Mouse (Mus musculus) left cerebral cortex, adult 8-10 months (tissue): ENCODE measurements around the gene Fgfr2. TPM values are rescaled to one million over a fixed set of nuclear protein-coding genes. Genes with fewer than 3 reads are reported as not detected.

Source experiments
- DNase-seq, 2 experiments: peaks; one replicate each; pipeline ENCODE4 v3.0.0; 2022; ENCODE audit warnings: low spot score in 2 of 2
- total RNA-seq, 4 experiments: library from RNA; stranded (reverse); gene quantifications; 2 replicates each; pipeline ENCODE4 v1.2.4; 2022

Gene Fgfr2
- total RNA-seq, 4 experiments from 2014 or later: 50.6 to 73.1 (median 64.8) TPM

GRCm38 (mm10) chr7:132315149-132316091 is 807.7 kb downstream of the Fgfr2 start:
- peak; percentile 47 to 54 for DNase-seq

GRCm38 (mm10) chr7:132312396-132312795 is 810.8 kb downstream of the Fgfr2 start:
- DNase-seq: peak; percentile 56 to 85

GRCm38 (mm10) chr7:132308537-132309191 is 814.5 kb downstream of the Fgfr2 start:
- DNase-seq: no peak

GRCm38 (mm10) chr7:132307722-132308271 is 815.4 kb downstream of the Fgfr2 start:
- no peak for DNase-seq

GRCm38 (mm10) chr7:132306671-132307412 is 816.3 kb downstream of the Fgfr2 start:
- no peak for DNase-seq

GRCm38 (mm10) chr7:132305492-132306375 is 817.4 kb downstream of the Fgfr2 start:
- no peak for DNase-seq

GRCm38 (mm10) chr7:132304424-132305085 is 818.6 kb downstream of the Fgfr2 start:
- DNase-seq: no peak

GRCm38 (mm10) chr7:132303988-132304387 is 819.2 kb downstream of the Fgfr2 start:
- no peak for DNase-seq

GRCm38 (mm10) chr7:132302508-132303241 is 820.5 kb downstream of the Fgfr2 start:
- DNase-seq: no peak

- no peak for DNase-seq
Observed at GRCm38 (mm10) chr7:132299661-132300210, 823.4 kb downstream of the Fgfr2 start.

- no peak for DNase-seq
Observed at GRCm38 (mm10) chr7:132298412-132298990, 824.6 kb downstream of the Fgfr2 start.

- no peak for DNase-seq
Observed at GRCm38 (mm10) chr7:132296661-132297443, 826.3 kb downstream of the Fgfr2 start.

GRCm38 (mm10) chr7:132296132-132296531 is 827.0 kb downstream of the Fgfr2 start:
- DNase-seq: no peak

GRCm38 (mm10) chr7:132287340-132287664 is 835.8 kb downstream of the Fgfr2 start:
- DNase-seq: no peak

- DNase-seq: no peak
Observed at GRCm38 (mm10) chr7:132286630-132287339, 836.4 kb downstream of the Fgfr2 start.

- peak in 1 of 2 experiments; percentile 58 for DNase-seq
Observed at GRCm38 (mm10) chr7:132284795-132285194, 838.4 kb downstream of the Fgfr2 start.
